Mouse (Mus musculus) heart, postnatal 0 days (tissue): ENCODE measurements around the gene Chst15.

Experiments used
- CTCF ChIP-seq: IDR thresholded peaks from 2 replicates; pipeline ENCODE4 v1.5.1; 2016; ENCODE audit warnings: antibody characterized with exemption, control low read depth, low read depth
- EP300 ChIP-seq: IDR thresholded peaks from 2 replicates; pipeline ENCODE4 v1.6.1; 2016; ENCODE audit warnings: antibody characterized with exemption, low read depth

DNA sequence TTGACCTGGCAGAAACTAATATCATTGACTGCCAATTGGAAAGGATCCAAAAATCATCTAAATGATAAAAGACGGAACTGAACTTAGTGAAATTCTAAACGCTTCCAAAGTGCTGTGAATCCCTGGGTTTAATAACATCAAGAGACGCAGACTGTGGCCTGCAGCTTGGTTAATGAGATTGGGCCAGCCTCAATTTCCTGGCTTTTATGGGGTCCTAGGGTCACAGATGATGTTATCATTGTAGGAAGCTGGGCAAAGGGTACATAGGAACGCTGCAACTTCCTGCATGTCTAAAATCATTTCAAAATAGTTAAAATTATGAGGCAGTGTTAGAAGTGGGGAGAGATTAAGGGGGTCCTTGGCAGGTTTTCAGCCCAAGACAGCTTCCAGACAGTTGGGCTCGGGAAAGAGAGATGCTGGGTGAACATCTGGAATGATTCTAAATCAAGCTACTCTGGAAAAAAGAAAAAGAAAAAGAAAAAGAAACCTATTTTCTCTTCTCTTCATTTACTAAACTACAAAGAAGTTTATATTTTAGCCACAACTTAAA lies 17.3 kb downstream of the Chst15 start:
- no peak for TF ChIP-seq CTCF
- TF ChIP-seq EP300: no peak
